Mouse (Mus musculus) brain, embryonic 18.5 days (tissue): ENCODE data around the gene Wdr83os.
"Not testable (repeated sequence)": the region's sequence is repeated elsewhere in the genome, so short reads cannot be mapped to it uniquely, and the experiment has no call there.

ENCODE experiments used
- DNase-seq: peaks from one replicate; pipeline ENCODE4 v3.0.0-alpha.2; 2012; ENCODE audit warnings: low read depth, low spot score

Gene Wdr83os

GRCm38 (mm10) chr8:85119052-85119981 is 38.8 kb downstream of the Wdr83os start:
- peak; percentile 75 for DNase-seq

GRCm38 (mm10) chr8:85120251-85120650 is 39.7 kb downstream of the Wdr83os start:
- not testable (repeated sequence) for DNase-seq

- no peak for DNase-seq
These were observed 42.5 kb downstream of the Wdr83os start, which contains the start of gene Zfp791 for GRCm38 (mm10) chr8:85122995-85123394. Zfp791 (minus strand) TSS chr8:85123095.

- no peak for DNase-seq
These were observed 43.2 kb downstream of the Wdr83os start for GRCm38 (mm10) chr8:85123691-85124090.
